Mouse (Mus musculus) heart, adult 2 months (tissue): ENCODE results near the gene Dhx40.
"Not testable (repeated sequence)": the region's sequence is repeated elsewhere in the genome, so short reads cannot be mapped to it uniquely, and the experiment has no call there.

ENCODE experiments used
- CTCF ChIP-seq: fragments of 200-600 bp; IDR thresholded peaks from 2 replicates; pipeline ENCODE4 v1.8.1; 2022; ENCODE audit warnings: antibody characterized with exemption, mild to moderate bottlenecking, moderate library complexity
- POLR2A ChIP-seq: fragments of 200-500 bp; IDR thresholded peaks from 2 replicates; pipeline ENCODE4 v1.6.1; 2011; ENCODE audit warnings: mild to moderate bottlenecking, low read depth, low read length, control low read depth; ENCODE audit not compliant: insufficient read depth

DNA sequence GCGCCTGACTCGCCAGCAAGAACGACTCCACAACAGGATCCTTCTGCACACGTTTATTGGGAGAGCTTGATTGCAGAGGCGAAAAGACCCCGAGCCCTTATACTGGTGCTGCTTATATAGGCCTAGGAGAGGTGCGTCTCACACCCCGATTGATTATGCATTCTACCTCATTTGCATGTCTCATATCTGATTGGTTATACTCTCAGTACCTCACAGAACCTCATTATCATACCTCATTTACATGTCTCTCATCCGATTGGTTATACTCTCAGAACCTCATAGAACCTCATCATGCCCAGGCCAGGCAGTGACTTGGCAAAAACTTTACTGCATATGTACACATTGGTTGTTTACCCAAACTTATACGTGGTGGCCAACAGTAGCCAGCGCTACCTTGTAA lies 44.4 kb downstream of the Dhx40 start:
- TF ChIP-seq POLR2A, CTCF: not testable (repeated sequence)
